11 mouse cellular contexts compared by ENCODE assay signal in the genomic region with DNA sequence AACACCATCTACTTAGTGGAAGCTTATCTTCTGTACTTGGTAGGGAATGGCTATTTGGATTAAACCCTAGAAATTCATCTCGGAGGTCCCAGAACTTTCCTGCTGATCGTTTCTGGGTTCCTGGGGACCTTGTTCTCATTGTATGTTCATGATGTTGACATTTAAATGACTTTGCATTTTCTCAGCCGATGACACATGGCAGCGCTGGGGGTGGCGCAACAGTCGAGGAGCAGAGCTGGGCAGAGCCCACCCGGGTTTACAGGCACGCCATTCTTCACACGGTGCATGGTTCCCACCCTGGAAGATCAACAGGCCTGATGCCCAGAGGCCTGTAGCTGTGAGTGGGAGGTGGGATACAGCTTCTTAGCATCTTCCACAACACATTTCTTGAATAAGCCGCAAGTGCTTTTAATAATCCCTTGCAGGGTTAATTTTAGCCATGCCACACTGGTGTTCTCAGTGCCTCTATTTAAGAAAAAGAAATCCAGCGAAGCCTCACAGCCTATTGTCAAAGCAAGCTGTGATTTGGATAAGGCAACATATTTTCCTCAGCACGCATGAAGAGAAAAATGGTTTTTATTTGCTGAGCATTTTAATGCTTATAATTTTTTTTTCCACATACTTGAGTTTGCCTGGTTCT. TPM values are rescaled to one million over a fixed set of nuclear protein-coding genes. Genes with fewer than 3 reads are reported as not detected.
DNase-seq lines count a peak whose midpoint lies in the region; ATAC-seq and TF ChIP-seq lines count a peak whose summit lies in the region.
"Had no signal": no experiment of that assay in that cellular context is flagged by ENCODE, and none has a peak within 500 bp of the region (broad histone marks: within the 10 kb centered on the region; RNA-seq: fewer than 3 reads in every experiment).

No protein-coding gene starts in this region.

- H3K27me3 ChIP-seq in heart, embryonic 15.5 days, result no peaks in the 10 kb centered on the region
- H3K27me3 ChIP-seq in lung, embryonic 15.5 days, result no peaks in the 10 kb centered on the region
- no peaks in the 10 kb centered on the region for H3K27me3 ChIP-seq in forebrain, postnatal 0 days (ENCODE audit: insufficient read depth, low read length)

- no peak overlapping the region for H3K9ac ChIP-seq in heart, embryonic 15.5 days
- H3K9ac ChIP-seq in lung, embryonic 15.5 days, result no peak overlapping the region
- H3K9ac ChIP-seq in forebrain, postnatal 0 days, result no peak overlapping the region

- TF ChIP-seq POLR2A in olfactory bulb, adult 2 months (IDR thresholded peaks at IDR 0.05; ENCODE audit: insufficient read depth, low read depth, low read length), result no peak

- DNase-seq in heart, adult 9 months (ENCODE audit: low spot score in 2 of 2), result no peak
- DNase-seq in lung, postnatal 10 days, result no peak
- DNase-seq in forebrain, postnatal 0 days, result no peak
- DNase-seq in cerebellum, postnatal 14 days, result no peak
- DNase-seq in adrenal gland, postnatal 36 days, result no peak
- DNase-seq: cerebellum, adult 11-12 months; kidney, postnatal 25 days had no signal

- peaks cover 18% of the 10 kb centered on the region; the same call in 1 of the 2 replicates for H3K36me3 ChIP-seq in heart, embryonic 15.5 days
- H3K36me3 ChIP-seq in lung, embryonic 15.5 days, result peaks cover 12% of the 10 kb centered on the region
- H3K36me3 ChIP-seq in forebrain, postnatal 0 days (ENCODE audit: insufficient read depth), result no peaks in the 10 kb centered on the region

- H3K4me1 ChIP-seq in heart, embryonic 15.5 days (replicated peaks), result peaks cover 61% of the 10 kb centered on the region
- peaks cover 41% of the 10 kb centered on the region for H3K4me1 ChIP-seq in lung, embryonic 15.5 days
- H3K4me1 ChIP-seq in forebrain, postnatal 0 days (ENCODE audit: insufficient read depth), result peaks cover 29% of the 10 kb centered on the region
- peaks cover 51% of the 10 kb centered on the region for H3K4me1 ChIP-seq in olfactory bulb, adult 2 months (ENCODE audit: control insufficient read depth, insufficient read depth, low read length)

- no peak for ATAC-seq in heart, embryonic 15.5 days (replicated peaks; ENCODE audit: insufficient number of reproducible peaks, insufficient read depth, low FRiP score, low read depth)
- no peak for ATAC-seq in lung, embryonic 15.5 days (ENCODE audit: borderline replicate concordance, extremely low read depth, low FRiP score, low TSS enrichment)
- no peak for ATAC-seq in forebrain, postnatal 0 days

- WGBS in heart, embryonic 15.5 days, result 66% methylated on average over 12 of the region's 12 CpGs
- WGBS in lung, embryonic 15.5 days, result 67% methylated on average over 12 of the region's 12 CpGs
- 42% methylated on average over 12 of the region's 12 CpGs for WGBS in forebrain, postnatal 0 days
- WGBS in olfactory bulb, adult 2 months, result 29% methylated on average over 12 of the region's 12 CpGs

- H3K9me3 ChIP-seq in heart, embryonic 15.5 days (replicated peaks), result no peaks in the 10 kb centered on the region
- H3K9me3 ChIP-seq in lung, embryonic 15.5 days, result no peaks in the 10 kb centered on the region
- H3K9me3 ChIP-seq in forebrain, postnatal 0 days (ENCODE audit: low read length), result no peaks in the 10 kb centered on the region

- TF ChIP-seq CTCF in forebrain, postnatal 0 days (IDR thresholded peaks at IDR 0.05; ENCODE audit: low read depth), result no peak
- TF ChIP-seq CTCF in olfactory bulb, adult 2 months (IDR thresholded peaks at IDR 0.05; ENCODE audit: insufficient read depth, low read depth, low read length), result no peak

- peak overlapping the region; percentile 62 for H3K27ac ChIP-seq in heart, embryonic 15.5 days
- peak overlapping the region; percentile 53; the same call in 1 of the 2 replicates for H3K27ac ChIP-seq in lung, embryonic 15.5 days
- H3K27ac ChIP-seq in forebrain, postnatal 0 days (ENCODE audit: low read depth, low read length), result peak overlapping the region; percentile 62
- peak overlapping the region; percentile 59 for H3K27ac ChIP-seq in olfactory bulb, adult 2 months (ENCODE audit: insufficient read depth, low read depth, low read length)

- H3K4me3 ChIP-seq in heart, embryonic 15.5 days, result no peak overlapping the region
- no peak overlapping the region for H3K4me3 ChIP-seq in lung, embryonic 15.5 days
- no peak overlapping the region for H3K4me3 ChIP-seq in forebrain, postnatal 0 days (ENCODE audit: low read depth, low read length)
- H3K4me3 ChIP-seq in olfactory bulb, adult 2 months (ENCODE audit: insufficient read depth, low read depth, low read length), result no peak overlapping the region

- H3K4me2 ChIP-seq in heart, embryonic 15.5 days, result no peak overlapping the region
- H3K4me2 ChIP-seq in lung, embryonic 15.5 days, result no peak overlapping the region
- no peak overlapping the region for H3K4me2 ChIP-seq in forebrain, postnatal 0 days (ENCODE audit: low read depth)
- H3K4me2 ChIP-seq: midbrain, embryonic 11.5 days had no signal

RNA-seq across cellular contexts. Expression of a gene that starts 54.6 kb away (rescaled TPM):
- 11.5 and 15.7 TPM in 2 replicates for polyA plus RNA-seq in heart, embryonic 15.5 days (2015; fragmentation: Nextera tagmentation; extraction: Ambion mirVana)
- 33.4 and 35.1 TPM in 2 replicates for polyA plus RNA-seq in lung, embryonic 15.5 days (2015; fragmentation: Nextera tagmentation; extraction: Ambion mirVana)
- 16.6 and 28.4 TPM in 2 replicates for total RNA-seq in forebrain, postnatal 0 days (2014; rRNA removed)
- polyA plus RNA-seq in forebrain, postnatal 0 days (2015; fragmentation: Nextera tagmentation; extraction: Ambion mirVana), result 5.9 and 8.1 TPM in 2 replicates
- 43.4 TPM in 1 of 2 replicates, not detected in the other for polyA plus RNA-seq in olfactory bulb, adult 2 months (2012; ENCODE audit: insufficient read depth, insufficient read length, low replicate concordance, missing spikeins)
- 10 to 100 TPM; 66.1 to 76.2 TPM for total RNA-seq in adrenal gland, postnatal 36 days (2021)
